Mouse (Mus musculus): ENCODE measurements around the gene Golga1.

The Golga1 gene

DNA sequence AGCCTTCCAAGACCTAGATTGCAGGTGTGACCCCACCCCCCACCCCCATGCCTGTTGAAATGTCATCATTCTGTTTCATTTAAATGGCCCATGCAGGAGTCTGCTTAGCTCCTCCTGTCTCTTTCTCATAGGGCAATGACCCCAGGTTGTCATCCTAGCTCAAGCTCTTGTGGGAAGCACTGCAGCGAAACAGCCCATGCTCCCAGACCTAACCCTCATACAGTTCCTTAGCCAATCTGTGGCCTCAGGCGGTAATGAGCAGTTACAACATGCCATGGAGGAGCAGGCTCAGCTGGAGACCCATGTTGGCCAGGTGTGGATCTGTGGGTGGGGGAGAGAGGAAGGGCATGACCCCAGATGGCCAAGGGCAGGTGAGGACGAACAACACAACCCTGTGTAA, 90.2 kb downstream of the Golga1 start:
- no peak for DNase-seq (ENCODE audit: low spot score in 2 of 2)

- DNase-seq (ENCODE audit: low spot score in 2 of 2): no peak
Measured at GRCm38 (mm10) chr2:38974171-38974570, 91.2 kb downstream of the Golga1 start.

- no peak for DNase-seq (ENCODE audit: low spot score in 2 of 2)
Measured at GRCm38 (mm10) chr2:38973701-38974100, 91.6 kb downstream of the Golga1 start.

GRCm38 (mm10) chr2:38973223-38973622, 92.1 kb downstream of the Golga1 start:
- DNase-seq (ENCODE audit: low spot score in 2 of 2): no peak

- no peak for DNase-seq (ENCODE audit: low spot score in 2 of 2)
Measured at GRCm38 (mm10) chr2:38970057-38970456, 95.3 kb downstream of the Golga1 start.

GRCm38 (mm10) chr2:38969650-38970049, 95.7 kb downstream of the Golga1 start:
- DNase-seq (ENCODE audit: low spot score in 2 of 2): no peak

Data from right cerebral cortex, postnatal 36 days (tissue).